In genomic region chr3:52243271-52244021, GRCm38 (mm10) we compare ENCODE assay signal across 8 mouse cellular contexts. TPM values are rescaled to one million over a fixed set of nuclear protein-coding genes. Genes with fewer than 3 reads are reported as not detected.
DNase-seq lines count a peak whose midpoint lies in the region; ATAC-seq and TF ChIP-seq lines count a peak whose summit lies in the region.

No protein-coding gene starts in this region.

- no peaks in the 10 kb centered on the region for H3K36me3 ChIP-seq in neural tube, embryonic 15.5 days

- no peak overlapping the region for H3K4me3 ChIP-seq in gastrocnemius, adult 2 months
- no peak overlapping the region for H3K4me3 ChIP-seq in neural tube, embryonic 15.5 days (replicated peaks)

- intact Hi-C loops in gastrocnemius, adult 2 months (cut with DNase I), result loop anchor here (2.0 to 5.0 kb wide), 4 partner anchors 543 to 736 kb away; no protein-coding TSS in a partner anchor

- H3K4me2 ChIP-seq in neural tube, embryonic 15.5 days, result no peak overlapping the region

- no peak overlapping the region for H3K9ac ChIP-seq in neural tube, embryonic 15.5 days (replicated peaks)

- no peak overlapping the region for H3K27ac ChIP-seq in gastrocnemius, adult 2 months
- no peak overlapping the region for H3K27ac ChIP-seq in neural tube, embryonic 15.5 days (replicated peaks)

- WGBS in neural tube, embryonic 15.5 days, result 57% methylated on average over 12 of the region's 12 CpGs

- no peaks in the 10 kb centered on the region for H3K27me3 ChIP-seq in neural tube, embryonic 15.5 days (replicated peaks)

- peak; percentile 63 for DNase-seq in gastrocnemius, adult 2 months
- no peak for DNase-seq in gastrocnemius, postnatal 25 days
- DNase-seq in neural tube, embryonic 10.5 days (ENCODE audit: extremely low spot score, low spot score), result peak; percentile 44
- peak; percentile 67 for DNase-seq in adipocyte (ENCODE audit: low spot score)
- peak; percentile 77 for DNase-seq in induced T-regulatory cell, adult 2 months (ENCODE audit: low read depth)
- peak; percentile 53 for DNase-seq in retina, embryonic 14.5 days (ENCODE audit: low spot score)
- DNase-seq in urinary bladder, adult 2 months (ENCODE audit: low spot score), result no peak

- TF ChIP-seq CTCF in gastrocnemius, adult 2 months (IDR thresholded peaks at IDR 0.05), result peak; percentile 58

- no peaks in the 10 kb centered on the region for H3K9me3 ChIP-seq in neural tube, embryonic 15.5 days (replicated peaks)

- H3K4me1 ChIP-seq in neural tube, embryonic 15.5 days, result no peaks in the 10 kb centered on the region

- ATAC-seq in neural tube, embryonic 15.5 days (ENCODE audit: low FRiP score), result no peak

RNA-seq across cellular contexts. Expression of gene Foxo1, which starts 24.7 kb away (rescaled TPM):
- total RNA-seq in gastrocnemius, adult 2 months (2021), result 10 to 100 TPM; 31.2 to 36.6 TPM
- total RNA-seq in gastrocnemius, postnatal 25 days (2021), result 10 to 100 TPM; 15.5 to 19.3 TPM
- polyA plus RNA-seq in neural tube, embryonic 15.5 days (2015; fragmentation: Nextera tagmentation; extraction: Ambion mirVana), result 2.7 and 3.5 TPM in 2 replicates
- polyA plus RNA-seq in urinary bladder, adult 2 months (2012; rRNA removed), result 8.2 and 12.4 TPM in 2 replicates

Comparison
In these comparisons a context has a peak if more than half of its experiments do, and no peak if none do; other contexts are left out.
1. DNase-seq: peak in gastrocnemius, adult 2 months (single experiment), neural tube, embryonic 10.5 days (single experiment), adipocyte (single experiment), induced T-regulatory cell, adult 2 months (single experiment) and retina, embryonic 14.5 days (single experiment); none in gastrocnemius, postnatal 25 days (single experiment) and urinary bladder, adult 2 months (single experiment).